Mouse (Mus musculus) olfactory bulb, adult 2 months (tissue): ENCODE data around the gene Stat3.

ENCODE experiments used
- CTCF ChIP-seq: fragments of 200-500 bp; IDR thresholded peaks from 2 replicates; pipeline ENCODE4 v1.5.1; 2012; ENCODE audit warnings: low read depth, mild to moderate bottlenecking, low read length, moderate library complexity; ENCODE audit not compliant: insufficient read depth
- POLR2A ChIP-seq: fragments of 200-500 bp; IDR thresholded peaks from 2 replicates; pipeline ENCODE4 v1.6.1; 2012; ENCODE audit warnings: mild to moderate bottlenecking, low read depth, low read length, moderate library complexity; ENCODE audit not compliant: insufficient read depth

GRCm38 (mm10) chr11:100848789-100849379 is 90.5 kb downstream of the Stat3 start:
- TF ChIP-seq CTCF (no peak), POLR2A (no peak)
